19 mouse cellular contexts compared by ENCODE assay signal in the genomic region with DNA sequence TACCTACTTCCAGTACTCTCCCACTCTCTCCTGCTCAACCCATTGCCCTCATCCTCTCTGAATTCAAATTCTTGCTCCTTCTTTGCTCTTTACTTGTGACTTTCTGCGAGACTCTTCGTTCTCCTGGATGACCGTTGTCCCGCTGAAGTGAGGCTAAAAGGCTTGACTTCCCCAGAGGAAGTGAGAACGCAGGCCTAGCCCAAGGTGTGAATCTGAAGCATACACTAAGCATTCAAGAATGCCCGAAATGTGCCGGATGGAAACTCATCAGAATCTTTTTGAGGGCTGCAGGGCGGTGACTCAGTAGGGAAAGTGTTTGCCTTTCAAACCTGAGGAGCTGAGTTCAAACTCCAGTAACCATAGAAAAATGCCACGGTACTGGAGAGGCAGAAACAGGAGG. TPM values are rescaled to one million over a fixed set of nuclear protein-coding genes. Genes with fewer than 3 reads are reported as not detected.
DNase-seq lines count a peak whose midpoint lies in the region; ATAC-seq and TF ChIP-seq lines count a peak whose summit lies in the region.
"Had no signal": no experiment of that assay in that cellular context is flagged by ENCODE, and none has a peak within 500 bp of the region (broad histone marks: within the 10 kb centered on the region; RNA-seq: fewer than 3 reads in every experiment).

No protein-coding gene starts in this region.

- 0 out of 2 replicates have a peak overlapping the region, but pooled peaks have one; percentile 13 for H3K27ac ChIP-seq in intestine, embryonic 15.5 days
- no peak overlapping the region for H3K27ac ChIP-seq in intestine, embryonic 16.5 days (ENCODE audit: low read length)
- H3K27ac ChIP-seq in lung, embryonic 16.5 days (ENCODE audit: low read length), result peak overlapping the region; percentile 73
- no peak overlapping the region for H3K27ac ChIP-seq in MEL (ENCODE audit: control insufficient read depth, low read depth, low read length)
- H3K27ac ChIP-seq: embryonic facial prominence, embryonic 15.5 days; hindbrain, embryonic 15.5 days had no signal

- WGBS in intestine, embryonic 15.5 days, result 83% methylated on average over 9 of the region's 9 CpGs
- 86% methylated on average over 9 of the region's 9 CpGs for WGBS in intestine, embryonic 16.5 days
- 65% methylated on average over 9 of the region's 9 CpGs for WGBS in lung, embryonic 16.5 days
- 46% methylated on average over 9 of the region's 9 CpGs for WGBS in lung, adult 2 months

- no peak for TF ChIP-seq CTCF in lung, adult 2 months (IDR thresholded peaks at IDR 0.05; ENCODE audit: insufficient read depth, low read length)
- no peak for TF ChIP-seq CTCF in MEL (IDR thresholded peaks at IDR 0.05 in 2 of 3, conservative IDR thresholded peaks at IDR 0.05 in 1 of 3; ENCODE audit: control insufficient read depth in 1 of 3, insufficient read depth in 1 of 3, low read depth in 2 of 3, low read length in 3 of 3, poor library complexity in 1 of 3, severe bottlenecking in 1 of 3)

- H3K4me2 ChIP-seq in intestine, embryonic 15.5 days (replicated peaks), result no peak overlapping the region
- H3K4me2 ChIP-seq in intestine, embryonic 16.5 days (ENCODE audit: low read depth, low read length), result no peak overlapping the region
- H3K4me2 ChIP-seq in lung, embryonic 16.5 days (ENCODE audit: low read depth, low read length), result no peak overlapping the region
- H3K4me2 ChIP-seq: embryonic facial prominence, embryonic 15.5 days; hindbrain, embryonic 15.5 days had no signal

- no peak for TF ChIP-seq RAD21 in MEL (IDR thresholded peaks at IDR 0.05; ENCODE audit: low read depth, low read length)

- no peaks in the 10 kb centered on the region for H3K36me3 ChIP-seq in intestine, embryonic 15.5 days
- no peaks in the 10 kb centered on the region for H3K36me3 ChIP-seq in intestine, embryonic 16.5 days (ENCODE audit: control insufficient read depth, insufficient read depth, low read length)
- no peaks in the 10 kb centered on the region for H3K36me3 ChIP-seq in lung, embryonic 16.5 days (ENCODE audit: control insufficient read depth, insufficient read depth, low read length)
- H3K36me3 ChIP-seq in MEL (ENCODE audit: control insufficient read depth in 1 of 2, insufficient read depth in 2 of 2, low read length in 2 of 2), result peaks cover 0 to 14% of the 10 kb centered on the region in 2 experiments; a peak in 2 of 4 replicates
- H3K36me3 ChIP-seq: embryonic facial prominence, embryonic 15.5 days; hindbrain, embryonic 15.5 days had no signal

- peaks cover 5% of the 10 kb centered on the region; the same call in 1 of the 2 replicates for H3K4me1 ChIP-seq in intestine, embryonic 15.5 days (replicated peaks)
- H3K4me1 ChIP-seq in intestine, embryonic 16.5 days (ENCODE audit: control insufficient read depth, insufficient read depth, low read length), result peaks cover 5% of the 10 kb centered on the region; the same call in 1 of the 2 replicates
- peaks cover 6% of the 10 kb centered on the region; the same call in 1 of the 2 replicates for H3K4me1 ChIP-seq in lung, embryonic 16.5 days (replicated peaks; ENCODE audit: control insufficient read depth, insufficient read depth, low read length)
- H3K4me1 ChIP-seq in lung, adult 2 months (ENCODE audit: control insufficient read depth, insufficient read depth, low read length), result no peaks in the 10 kb centered on the region
- H3K4me1 ChIP-seq in MEL (ENCODE audit: control insufficient read depth in 1 of 2, insufficient read depth in 2 of 2, low read length in 2 of 2), result peaks cover 0 to 17% of the 10 kb centered on the region in 2 experiments; a peak in 2 of 4 replicates
- H3K4me1 ChIP-seq: embryonic facial prominence, embryonic 15.5 days; hindbrain, embryonic 15.5 days had no signal

- ATAC-seq in intestine, embryonic 15.5 days, result no peak
- ATAC-seq in intestine, embryonic 16.5 days, result no peak
- no peak for ATAC-seq in lung, embryonic 16.5 days (ENCODE audit: low read depth)
- ATAC-seq in hematopoietic stem cell, adult 5-6 weeks (replicated peaks in 1 of 2; ENCODE audit: insufficient read depth in 1 of 2, low FRiP score in 2 of 2, low TSS enrichment in 1 of 2, low read depth in 1 of 2, poor library complexity in 2 of 2, severe bottlenecking in 2 of 2), result peak; percentile 35 to 57; a peak in 3 of 4 replicates
- ATAC-seq in frontal cortex, adult (ENCODE audit: low TSS enrichment), result no peak

- no peak for TF ChIP-seq EP300 in MEL (IDR thresholded peaks at IDR 0.05; ENCODE audit: low read depth in 1 of 2, low read length in 2 of 2)

- no peak for DNase-seq in lung, adult 2 months
- no peak for DNase-seq in MEL (ENCODE audit: low read depth, low spot score)
- no peak for DNase-seq in adrenal gland, postnatal 4 days (ENCODE audit: low spot score in 2 of 2)
- DNase-seq: cerebellum, adult 8-10 months; midbrain, embryonic 14.5 days had no signal

- no peaks in the 10 kb centered on the region for H3K27me3 ChIP-seq in intestine, embryonic 15.5 days (replicated peaks)
- H3K27me3 ChIP-seq in intestine, embryonic 16.5 days (replicated peaks; ENCODE audit: control insufficient read depth, insufficient read depth, low read length), result no peaks in the 10 kb centered on the region
- no peaks in the 10 kb centered on the region for H3K27me3 ChIP-seq in lung, embryonic 16.5 days (ENCODE audit: control insufficient read depth, insufficient read depth, low read depth, low read length)
- peaks cover 0 to 2% of the 10 kb centered on the region in 2 experiments; a peak in 2 of 4 replicates for H3K27me3 ChIP-seq in MEL (ENCODE audit: control insufficient read depth in 1 of 2, insufficient read depth in 2 of 2, low read length in 2 of 2)
- H3K27me3 ChIP-seq: embryonic facial prominence, embryonic 15.5 days; hindbrain, embryonic 15.5 days had no signal

- H3K4me3 ChIP-seq in intestine, embryonic 15.5 days (replicated peaks), result no peak overlapping the region
- no peak overlapping the region for H3K4me3 ChIP-seq in intestine, embryonic 16.5 days (ENCODE audit: low read length)
- no peak overlapping the region for H3K4me3 ChIP-seq in lung, embryonic 16.5 days (ENCODE audit: low read length)
- no peak overlapping the region for H3K4me3 ChIP-seq in lung, adult 2 months (replicated peaks; ENCODE audit: extremely low read depth, low read depth, low read length)
- no peak overlapping the region for H3K4me3 ChIP-seq in MEL (ENCODE audit: control insufficient read depth in 1 of 2, insufficient read depth in 1 of 2, low read depth in 2 of 2, low read length in 2 of 2)
- H3K4me3 ChIP-seq: embryonic facial prominence, embryonic 15.5 days; hindbrain, embryonic 15.5 days had no signal

- H3K79me2 ChIP-seq in MEL (ENCODE audit: control insufficient read depth, insufficient read depth, low read length, poor library complexity), result no peaks in the 10 kb centered on the region

- H3K9me3 ChIP-seq in intestine, embryonic 15.5 days, result no peaks in the 10 kb centered on the region
- H3K9me3 ChIP-seq in intestine, embryonic 16.5 days (ENCODE audit: control insufficient read depth, low read length), result no peaks in the 10 kb centered on the region
- no peaks in the 10 kb centered on the region for H3K9me3 ChIP-seq in lung, embryonic 16.5 days (ENCODE audit: control insufficient read depth, low read length)
- H3K9me3 ChIP-seq in MEL (replicated peaks; ENCODE audit: insufficient read depth, low read length), result no peaks in the 10 kb centered on the region
- H3K9me3 ChIP-seq: embryonic facial prominence, embryonic 15.5 days; hindbrain, embryonic 15.5 days had no signal

- TF ChIP-seq POLR2A in lung, adult 2 months (IDR thresholded peaks at IDR 0.05; ENCODE audit: borderline replicate concordance, extremely low read depth, low read depth, low read length), result no peak
- no peak for TF ChIP-seq POLR2A in MEL (IDR thresholded peaks at IDR 0.05; ENCODE audit: control insufficient read depth in 1 of 2, insufficient read depth in 1 of 2, low read depth in 1 of 2, low read length in 2 of 2, poor library complexity in 1 of 2)

- H3K9ac ChIP-seq in intestine, embryonic 15.5 days, result no peak overlapping the region
- no peak overlapping the region for H3K9ac ChIP-seq in intestine, embryonic 16.5 days (ENCODE audit: low read depth, low read length)
- no peak overlapping the region for H3K9ac ChIP-seq in lung, embryonic 16.5 days (ENCODE audit: low read length)
- H3K9ac ChIP-seq in MEL (ENCODE audit: control insufficient read depth, low read depth, low read length, poor library complexity, severe bottlenecking), result no peak overlapping the region
- H3K9ac ChIP-seq: embryonic facial prominence, embryonic 15.5 days; hindbrain, embryonic 15.5 days had no signal

RNA-seq across cellular contexts. Expression of a gene that starts 7.6 kb away (rescaled TPM):
- 20.2 and 20.4 TPM in 2 replicates for polyA plus RNA-seq in intestine, embryonic 15.5 days (2015; fragmentation: Nextera tagmentation; extraction: Ambion mirVana)
- polyA plus RNA-seq in intestine, embryonic 16.5 days (2015; fragmentation: Nextera tagmentation; extraction: Ambion mirVana), result 20.4 and 20.8 TPM in 2 replicates
- 16.3 and 16.8 TPM in 2 replicates for polyA plus RNA-seq in lung, embryonic 16.5 days (2015; fragmentation: Nextera tagmentation; extraction: Ambion mirVana)
- 3.2 and 4.5 TPM in 2 replicates for polyA plus RNA-seq in lung, adult 2 months (2012; rRNA removed)
- total RNA-seq in MEL (2012; rRNA removed), result 0.15 TPM in 1 of 2 replicates, not detected in the other
- not detected for polyA plus RNA-seq in MEL (2012; ENCODE audit: insufficient read depth in 1 of 2, insufficient read length in 2 of 2, low read depth in 1 of 2, low replicate concordance in 2 of 2, missing spikeins in 1 of 2)
- 71.9 and 78.0 TPM in 2 replicates for total RNA-seq in hematopoietic stem cell, adult 5-6 weeks (2017)
- total RNA-seq in adrenal gland, postnatal 4 days (2021), result 10 to 100 TPM; 30.2 to 32.7 TPM

RNA-seq across cellular contexts. Expression of a gene that starts 7.7 kb away (rescaled TPM):
- polyA plus RNA-seq in intestine, embryonic 15.5 days (2015; fragmentation: Nextera tagmentation; extraction: Ambion mirVana), result not detected in 2 replicates
- not detected in 2 replicates for polyA plus RNA-seq in intestine, embryonic 16.5 days (2015; fragmentation: Nextera tagmentation; extraction: Ambion mirVana)
- polyA plus RNA-seq in lung, embryonic 16.5 days (2015; fragmentation: Nextera tagmentation; extraction: Ambion mirVana), result not detected in 2 replicates
- not detected in 2 replicates for polyA plus RNA-seq in lung, adult 2 months (2012; rRNA removed)
- not detected in 2 replicates for total RNA-seq in MEL (2012; rRNA removed)
- polyA plus RNA-seq in MEL (2012; ENCODE audit: insufficient read depth in 1 of 2, insufficient read length in 2 of 2, low read depth in 1 of 2, low replicate concordance in 2 of 2, missing spikeins in 1 of 2), result not detected
- total RNA-seq in hematopoietic stem cell, adult 5-6 weeks (2017), result not detected in 2 replicates
- total RNA-seq in adrenal gland, postnatal 4 days (2021), result not detected
- total RNA-seq: adrenal gland, postnatal 10 days; gastrocnemius, postnatal 4 days; layer of hippocampus, postnatal 14 days; left cerebral cortex, postnatal 25 days had no signal
- polyA plus RNA-seq: embryonic facial prominence, embryonic 15.5 days; forebrain, embryonic 11.5 days; hindbrain, embryonic 15.5 days; liver, embryonic 11.5 days; midbrain, embryonic 14.5 days; spleen, adult 2 months had no signal

RNA-seq across cellular contexts. Expression of a gene that starts 14.1 kb away (rescaled TPM):
- polyA plus RNA-seq in intestine, embryonic 15.5 days (2015; fragmentation: Nextera tagmentation; extraction: Ambion mirVana), result 60.5 and 92.0 TPM in 2 replicates
- 85.7 and 94.6 TPM in 2 replicates for polyA plus RNA-seq in intestine, embryonic 16.5 days (2015; fragmentation: Nextera tagmentation; extraction: Ambion mirVana)
- 47.0 and 49.0 TPM in 2 replicates for polyA plus RNA-seq in lung, embryonic 16.5 days (2015; fragmentation: Nextera tagmentation; extraction: Ambion mirVana)
- 50.3 and 61.0 TPM in 2 replicates for polyA plus RNA-seq in lung, adult 2 months (2012; rRNA removed)
- total RNA-seq in MEL (2012; rRNA removed), result 36.1 and 40.7 TPM in 2 replicates
- polyA plus RNA-seq in MEL (2012; ENCODE audit: insufficient read depth in 1 of 2, insufficient read length in 2 of 2, low read depth in 1 of 2, low replicate concordance in 2 of 2, missing spikeins in 1 of 2), result 10 to 100 TPM in 1 of 2 experiments, not detected in 1; 43.8 TPM
- total RNA-seq in hematopoietic stem cell, adult 5-6 weeks (2017), result 44.5 and 48.5 TPM in 2 replicates
- total RNA-seq in adrenal gland, postnatal 4 days (2021), result 10 to 100 TPM; 42.0 to 43.8 TPM

RNA-seq across cellular contexts. Expression of a gene that starts 31.8 kb away (rescaled TPM):
- polyA plus RNA-seq in intestine, embryonic 15.5 days (2015; fragmentation: Nextera tagmentation; extraction: Ambion mirVana), result 0.24 and 0.37 TPM in 2 replicates
- 0.18 and 0.21 TPM in 2 replicates for polyA plus RNA-seq in intestine, embryonic 16.5 days (2015; fragmentation: Nextera tagmentation; extraction: Ambion mirVana)
- 0.06 and 0.09 TPM in 2 replicates for polyA plus RNA-seq in lung, embryonic 16.5 days (2015; fragmentation: Nextera tagmentation; extraction: Ambion mirVana)
- 0.03 and 0.06 TPM in 2 replicates for polyA plus RNA-seq in lung, adult 2 months (2012; rRNA removed)
- 0.23 and 0.27 TPM in 2 replicates for total RNA-seq in MEL (2012; rRNA removed)
- polyA plus RNA-seq in MEL (2012; ENCODE audit: insufficient read depth in 1 of 2, insufficient read length in 2 of 2, low read depth in 1 of 2, low replicate concordance in 2 of 2, missing spikeins in 1 of 2), result under 1 TPM in 1 of 2 experiments, not detected in 1; 0.06 TPM
- total RNA-seq in hematopoietic stem cell, adult 5-6 weeks (2017), result 0.10 TPM in 1 of 2 replicates, not detected in the other
- 1 to 10 TPM; 5.3 to 6.9 TPM for total RNA-seq in adrenal gland, postnatal 4 days (2021)
- polyA plus RNA-seq: liver, embryonic 11.5 days; spleen, adult 2 months had no signal

RNA-seq across cellular contexts. Expression of a gene that starts 51.2 kb away (rescaled TPM):
- 113 TPM in 2 replicates for polyA plus RNA-seq in intestine, embryonic 15.5 days (2015; fragmentation: Nextera tagmentation; extraction: Ambion mirVana)
- polyA plus RNA-seq in intestine, embryonic 16.5 days (2015; fragmentation: Nextera tagmentation; extraction: Ambion mirVana), result 99.3 and 103 TPM in 2 replicates
- 119 and 123 TPM in 2 replicates for polyA plus RNA-seq in lung, embryonic 16.5 days (2015; fragmentation: Nextera tagmentation; extraction: Ambion mirVana)
- 140 and 145 TPM in 2 replicates for polyA plus RNA-seq in lung, adult 2 months (2012; rRNA removed)
- 58.7 and 60.4 TPM in 2 replicates for total RNA-seq in MEL (2012; rRNA removed)
- 100 to 1,000 TPM; 161 to 187 TPM for polyA plus RNA-seq in MEL (2012; ENCODE audit: insufficient read depth in 1 of 2, insufficient read length in 2 of 2, low read depth in 1 of 2, low replicate concordance in 2 of 2, missing spikeins in 1 of 2)
- 82.7 and 112 TPM in 2 replicates for total RNA-seq in hematopoietic stem cell, adult 5-6 weeks (2017)
- total RNA-seq in adrenal gland, postnatal 4 days (2021), result 100 to 1,000 TPM; 129 to 141 TPM

Comparison
In these comparisons a context has a peak if more than half of its experiments do, and no peak if none do; other contexts are left out.
1. H3K27ac ChIP-seq: peak in intestine, embryonic 15.5 days (single experiment) and lung, embryonic 16.5 days (single experiment); none in intestine, embryonic 16.5 days (single experiment) and MEL (single experiment).
2. ATAC-seq: peak in hematopoietic stem cell, adult 5-6 weeks (2 of 2); none in intestine, embryonic 15.5 days (single experiment), intestine, embryonic 16.5 days (single experiment), lung, embryonic 16.5 days (single experiment) and frontal cortex, adult (single experiment).